Mouse (Mus musculus) neural tube, embryonic 12.5 days (tissue): Measurements from ENCODE around the gene Lap3. TPM values are rescaled to one million over a fixed set of nuclear protein-coding genes. Genes with fewer than 3 reads are reported as not detected.

Experiments used
- ATAC-seq: fragments of 200-750 bp; cut with Nextera tagmentation; 2 replicates; pipeline ENCODE4 v1.8.0; 2017; ENCODE audit warnings: low read depth, mild to moderate bottlenecking, moderate TSS enrichment, moderate library complexity; ENCODE audit not compliant: low FRiP score
- H3K27ac ChIP-seq: fragments of 300-500 bp; sonication (generic); 2 replicates; pipeline ENCODE4 v1.5.1; 2016
- H3K27me3 ChIP-seq: fragments of 300-500 bp; sonication (generic); replicated peaks from 2 replicates; pipeline ENCODE4 v1.6.1; 2016; ENCODE audit warnings: mild to moderate bottlenecking
- H3K36me3 ChIP-seq: fragments of 300-500 bp; sonication (generic); 2 replicates; pipeline ENCODE4 v1.6.1; 2016; ENCODE audit warnings: mild to moderate bottlenecking
- H3K4me1 ChIP-seq: fragments of 300-500 bp; sonication (generic); 2 replicates; pipeline ENCODE4 v1.6.1; 2016
- H3K4me2 ChIP-seq: fragments of 300-500 bp; sonication (generic); replicated peaks from 2 replicates; pipeline ENCODE4 v1.6.1; 2016; ENCODE audit warnings: mild to moderate bottlenecking
- H3K4me3 ChIP-seq: fragments of 300-500 bp; sonication (generic); 2 replicates; pipeline ENCODE4 v1.5.1; 2016
- H3K9ac ChIP-seq: fragments of 300-500 bp; sonication (generic); 2 replicates; pipeline ENCODE4 v1.6.1; 2016; ENCODE audit warnings: mild to moderate bottlenecking
- H3K9me3 ChIP-seq: fragments of 300-500 bp; sonication (generic); 2 replicates; pipeline ENCODE4 v1.6.1; 2016; ENCODE audit warnings: mild to moderate bottlenecking
- WGBS: fragments of 180-500 bp; shearing (Covaris S2); methylation state at CpG from one replicate; pipeline ENCODE4 v1.1.7; 2016; 5-methylcytosine and 5-hydroxymethylcytosine counted together
- polyA plus RNA-seq: library from polyadenylated mRNA; unstranded; fragments of >200 nt; fragmentation: Nextera tagmentation; extraction: Ambion mirVana; gene quantifications from 2 replicates; pipeline ENCODE4 v1.2.1, GENCODE M21; 2016

Gene Lap3
- polyA plus RNA-seq, 1 experiment from 2014 or later, result 52.3 TPM

GRCm38 (mm10) chr5:45534319-45535098, 41.3 kb downstream of the Lap3 start:
- peak; percentile 80 for ATAC-seq
- Histone ChIP-seq H3K4me3 (no peak overlapping the region), H3K4me2 (peak overlapping the region; percentile 34), H3K27me3 (no peaks in the 10 kb centered on the region), H3K9me3 (no peaks in the 10 kb centered on the region), H3K4me1 (no peaks in the 10 kb centered on the region), H3K36me3 (peaks cover 14% of the 10 kb centered on the region), H3K9ac (no peak overlapping the region), H3K27ac (no peak overlapping the region)
- WGBS, result 5% methylated on average over 15 of the region's 17 CpGs

- Histone ChIP-seq H3K4me1 (no peaks in the 10 kb centered on the region), H3K36me3 (peaks cover 10% of the 10 kb centered on the region), H3K4me3 (no peak overlapping the region), H3K27me3 (no peaks in the 10 kb centered on the region), H3K9ac (no peak overlapping the region), H3K4me2 (no peak overlapping the region), H3K9me3 (no peaks in the 10 kb centered on the region), H3K27ac (no peak overlapping the region)
- 78% methylated on average over 4 of the region's 4 CpGs for WGBS
- ATAC-seq, result no peak
These were observed 42.0 kb downstream of the Lap3 start for GRCm38 (mm10) chr5:45535177-45535576.

- no peak for ATAC-seq
- no peak overlapping the region for H3K9ac ChIP-seq
- 58% methylated on average over 10 of the region's 10 CpGs for WGBS
These were observed 46.3 kb downstream of the Lap3 start for GRCm38 (mm10) chr5:45539502-45539901.

GRCm38 (mm10) chr5:45543374-45543773, 50.2 kb downstream of the Lap3 start:
- no peak overlapping the region for H3K9ac ChIP-seq
- H3K9me3 ChIP-seq, result no peaks in the 10 kb centered on the region
- WGBS, result 51% methylated on average over 5 of the region's 5 CpGs
- no peak for ATAC-seq
- H3K27me3 ChIP-seq, result no peaks in the 10 kb centered on the region
- no peaks in the 10 kb centered on the region for H3K36me3 ChIP-seq
- H3K4me1 ChIP-seq, result no peaks in the 10 kb centered on the region
- H3K4me3 ChIP-seq, result no peak overlapping the region
- H3K4me2 ChIP-seq, result no peak overlapping the region
- H3K27ac ChIP-seq, result no peak overlapping the region

More at GRCm38 (mm10) chr5:45539502-45539901, 46.3 kb downstream of the Lap3 start:
- Histone ChIP-seq H3K4me1 (no peaks in the 10 kb centered on the region), H3K4me3 (no peak overlapping the region), H3K27me3 (no peaks in the 10 kb centered on the region), H3K4me2 (no peak overlapping the region), H3K9me3 (no peaks in the 10 kb centered on the region), H3K36me3 (no peaks in the 10 kb centered on the region), H3K27ac (no peak overlapping the region)

GRCm38 (mm10) chr5:45549586-45549985, 56.4 kb downstream of the Lap3 start:
- no peak for ATAC-seq
- Histone ChIP-seq H3K36me3 (no peaks in the 10 kb centered on the region), H3K4me2 (no peak overlapping the region), H3K9me3 (no peaks in the 10 kb centered on the region), H3K9ac (no peak overlapping the region), H3K4me1 (no peaks in the 10 kb centered on the region), H3K27me3 (no peaks in the 10 kb centered on the region), H3K27ac (no peak overlapping the region), H3K4me3 (no peak overlapping the region)
- 85% methylated on average over 1 of the region's 1 CpGs for WGBS

Other genes with a start within 250 kb of the Lap3 start
- 100 and 110 TPM in 2 replicates for gene Qdpr, start 43.1 kb upstream of the Lap3 start, polyA plus RNA-seq
- not detected in 2 replicates for gene Clrn2, start 39.6 kb upstream of the Lap3 start, polyA plus RNA-seq
- gene Med28, start 26.9 kb downstream of the Lap3 start, polyA plus RNA-seq, result 257 and 275 TPM in 2 replicates
- 1.1 and 1.8 TPM in 2 replicates for gene Fam184b, start 146.2 kb downstream of the Lap3 start, polyA plus RNA-seq
- gene Ncapg, start 176.5 kb downstream of the Lap3 start, polyA plus RNA-seq, result 38.6 and 40.5 TPM in 2 replicates